Mouse (Mus musculus): ENCODE measurements around the gene Ccdc74a.
"Not testable (repeated sequence)": the region's sequence is repeated elsewhere in the genome, so short reads cannot be mapped to it uniquely, and the experiment has no call there.

Gene Ccdc74a

DNA sequence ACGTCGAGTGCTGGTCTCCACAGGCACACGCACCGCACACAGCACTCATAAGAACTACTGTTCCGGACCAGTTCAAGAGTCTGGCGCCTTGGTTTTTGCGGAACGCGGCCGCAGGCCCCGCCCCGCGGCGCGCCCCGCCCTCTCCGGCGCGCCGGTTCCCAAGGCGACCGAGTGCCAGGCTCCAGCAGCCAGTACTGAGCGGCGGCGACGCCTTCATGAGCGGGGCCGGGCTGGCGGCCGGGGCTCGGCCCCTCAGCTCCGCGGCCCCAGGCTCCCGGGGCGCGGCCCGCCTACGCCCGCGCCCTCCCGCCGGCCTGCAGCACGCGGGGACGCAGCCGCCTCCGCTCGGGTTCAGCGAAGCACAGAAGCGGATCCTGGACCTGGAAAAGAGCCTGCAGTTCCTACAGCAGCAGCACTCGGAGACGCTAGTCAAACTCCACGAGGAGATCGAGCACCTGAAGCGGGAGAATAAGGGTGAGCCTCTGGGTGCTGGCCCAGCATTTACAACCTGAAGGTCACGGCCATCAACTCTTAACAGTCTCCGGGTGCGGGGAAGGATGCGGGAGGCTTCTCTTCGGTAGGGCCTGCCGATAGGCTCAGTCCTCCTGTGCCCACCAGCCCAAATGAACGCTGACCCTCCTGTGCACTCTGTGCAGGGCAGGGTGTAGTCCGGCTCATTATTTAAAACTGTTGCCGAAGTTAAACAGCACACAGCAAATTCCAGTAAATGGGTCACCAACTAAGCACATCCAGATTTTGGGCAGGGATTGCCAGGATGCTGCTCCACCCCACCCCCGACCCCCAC, at the start of gene Ccdc74a:
Gene Ccdc74a, plus strand, starts transcription at position 161 of the 805 bp plus-strand sequence.
- peak; percentile 90 to 93 for DNase-seq

GRCm38 (mm10) chr16:17600944-17601562, 45.2 kb upstream of the Ccdc74a start:
- DNase-seq: no peak

- no peak for DNase-seq
Measured at GRCm38 (mm10) chr16:17604941-17605340, 41.3 kb upstream of the Ccdc74a start.

DNA sequence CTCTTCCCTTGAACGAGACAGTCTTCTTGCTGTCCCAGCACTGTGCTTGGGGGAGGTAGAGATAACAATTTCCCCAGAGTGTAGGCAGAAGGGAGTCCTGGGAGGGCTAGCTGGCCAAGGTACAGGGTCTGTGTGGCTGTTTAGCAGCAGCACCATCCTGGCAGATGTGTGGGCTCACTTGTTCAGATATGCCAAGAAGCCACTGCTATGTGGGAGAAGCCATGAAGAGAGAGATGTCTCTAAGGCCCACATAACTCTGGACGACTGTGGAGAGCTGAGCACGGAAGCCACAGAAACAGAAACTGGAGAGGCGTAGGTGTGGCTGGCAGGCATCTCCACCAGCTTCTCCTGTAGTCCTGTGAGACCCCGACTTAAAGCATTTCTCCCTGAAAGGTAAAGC, 40.6 kb upstream of the Ccdc74a start:
- DNase-seq: no peak

DNA sequence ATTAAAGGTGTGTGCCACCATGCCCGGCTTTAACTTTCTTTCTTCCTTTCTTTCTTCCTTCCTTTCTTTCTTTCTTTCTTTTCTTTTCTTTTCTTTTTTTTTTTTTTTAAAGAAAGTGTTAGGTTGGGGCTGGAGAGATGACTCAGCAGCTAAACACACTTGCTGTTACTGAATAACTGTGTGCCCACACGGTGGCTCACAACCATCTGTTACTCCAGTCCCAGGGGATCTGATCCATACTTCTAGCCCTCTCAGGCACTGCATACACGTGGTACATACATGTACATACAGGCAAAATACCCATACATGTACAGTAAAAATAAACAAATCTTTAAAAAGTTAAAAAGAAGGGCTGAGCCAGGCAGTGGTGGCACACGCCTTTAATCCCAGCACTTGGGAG, 34.9 kb upstream of the Ccdc74a start:
- DNase-seq: no peak

GRCm38 (mm10) chr16:17614740-17615139, 31.5 kb upstream of the Ccdc74a start:
- DNase-seq: not testable (repeated sequence)

DNA sequence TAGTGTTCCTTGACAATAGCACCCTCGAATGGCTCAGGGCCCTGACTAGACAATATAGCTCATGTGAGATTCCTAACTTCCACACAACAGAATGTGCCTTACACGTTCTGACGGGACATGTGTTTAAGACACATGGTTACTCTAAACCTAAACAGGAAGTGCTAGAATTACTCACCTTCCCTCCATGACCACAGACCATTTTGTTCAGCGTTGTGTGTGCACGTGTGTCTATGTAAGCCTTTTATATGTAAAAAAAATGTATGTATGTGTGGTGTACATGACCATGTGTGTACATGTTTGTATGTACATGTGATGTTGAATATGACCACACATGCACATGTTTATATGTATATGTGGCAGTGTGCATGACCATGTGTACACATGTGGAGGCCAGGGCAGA, 30.1 kb upstream of the Ccdc74a start:
- no peak for DNase-seq

- peak; percentile 72 to 83 for DNase-seq
Measured at GRCm38 (mm10) chr16:17617922-17618565, 28.2 kb upstream of the Ccdc74a start.

DNA sequence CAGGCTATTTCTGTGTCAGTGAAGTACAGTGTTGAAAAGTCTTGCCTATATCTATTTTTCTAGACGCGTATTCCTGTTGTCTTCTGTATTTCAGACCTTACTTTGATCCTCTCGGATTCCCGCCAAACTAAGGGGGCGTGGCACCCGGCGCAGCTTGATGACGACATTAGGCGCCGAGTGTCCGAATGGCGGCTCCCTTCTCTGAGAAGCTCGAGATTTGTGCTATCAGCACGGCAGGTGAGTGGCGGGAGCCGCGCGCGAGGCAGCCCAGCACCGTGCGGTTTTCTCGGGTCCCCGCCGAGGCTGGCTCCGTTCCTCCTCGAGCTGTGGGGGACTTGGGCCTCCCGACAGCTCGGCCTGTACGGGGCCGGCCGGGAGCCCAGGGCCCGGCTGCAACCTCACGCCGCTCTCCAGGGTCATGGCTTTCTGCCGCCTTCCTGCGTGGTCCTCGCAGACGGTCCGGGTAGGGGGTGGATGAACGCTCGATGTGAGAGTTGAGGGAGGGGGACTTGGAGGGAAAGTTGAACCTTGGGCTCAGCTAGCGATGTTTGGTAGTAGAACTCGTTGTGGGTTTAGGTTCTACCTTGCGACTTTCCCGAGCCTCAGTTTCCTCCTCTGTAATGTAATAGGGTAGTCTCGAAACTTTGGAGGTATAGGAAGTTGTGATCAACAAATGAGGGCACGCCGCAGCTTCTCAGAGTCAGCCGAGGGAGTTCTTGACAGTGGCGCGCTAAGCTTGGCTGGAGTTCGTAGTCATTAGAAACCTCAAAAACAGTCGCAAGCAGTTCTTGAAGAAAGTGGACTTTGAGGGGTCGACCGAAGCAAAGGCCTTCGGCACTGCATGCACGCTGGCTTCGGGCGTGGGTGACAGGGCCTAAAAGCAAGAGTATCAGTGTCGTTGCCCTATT, 26.8 kb upstream of the Ccdc74a start, which contains the start of gene Smpd4:
Gene Smpd4, plus strand, starts transcription at position 157 of the 908 bp plus-strand sequence.
- DNase-seq: peak; percentile 95

DNA sequence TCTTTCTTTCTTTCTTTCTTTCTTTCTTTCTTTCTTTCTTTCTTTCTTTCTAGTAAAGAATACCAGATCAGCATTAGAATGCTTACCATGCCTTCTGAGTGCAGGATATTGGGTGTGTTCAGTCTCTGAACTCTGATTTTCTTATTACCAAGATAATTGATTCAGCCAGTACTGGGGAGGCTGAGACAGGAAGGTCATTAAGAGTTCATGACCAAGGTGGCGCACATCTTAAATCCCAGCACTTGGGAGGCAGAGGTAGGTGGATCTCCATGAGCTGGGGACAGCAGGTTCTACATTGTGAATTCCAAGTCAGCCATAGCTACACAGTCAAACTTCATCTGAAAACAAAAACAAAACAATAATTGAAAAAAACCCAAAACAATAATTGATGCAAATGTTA, 24.3 kb upstream of the Ccdc74a start:
- DNase-seq: no peak

DNA sequence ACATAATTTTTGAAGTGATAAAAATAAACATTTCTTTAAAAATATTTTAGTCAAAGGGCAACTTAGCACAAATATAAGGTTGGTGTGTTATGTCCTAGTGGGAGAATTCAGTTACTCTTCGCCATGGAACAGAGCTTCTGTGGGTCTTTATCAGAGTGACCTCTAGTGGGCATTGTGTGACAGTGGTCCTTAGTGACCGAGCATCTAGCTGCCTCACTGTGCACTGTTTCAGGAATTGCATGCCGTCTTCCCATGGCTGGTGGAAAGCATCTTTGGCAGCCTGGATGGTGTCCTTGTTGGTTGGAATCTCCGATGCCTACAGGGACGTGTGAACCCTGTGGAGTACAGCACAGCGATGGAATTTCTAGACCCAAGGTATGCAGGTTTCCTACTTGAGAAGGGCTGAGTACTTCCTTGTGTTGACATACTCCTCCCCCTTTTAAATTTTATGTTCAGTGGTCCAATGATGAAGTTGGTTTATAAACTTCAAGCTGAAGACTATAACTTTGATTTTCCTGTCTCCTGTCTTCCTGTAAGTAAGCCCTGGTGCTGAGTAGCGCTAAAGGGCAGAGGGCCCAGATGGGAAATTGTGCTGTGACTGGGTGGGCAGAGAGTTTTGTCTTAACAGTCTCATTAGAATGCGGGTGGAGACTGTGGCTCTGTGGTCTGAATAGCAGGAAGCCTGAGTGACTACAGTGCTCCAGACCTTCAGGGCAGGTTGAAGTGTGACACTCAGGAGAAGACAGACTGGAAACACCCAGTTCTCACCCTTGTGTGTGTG, 20.6 kb upstream of the Ccdc74a start:
- peak; percentile 20 to 44 for DNase-seq

DNA sequence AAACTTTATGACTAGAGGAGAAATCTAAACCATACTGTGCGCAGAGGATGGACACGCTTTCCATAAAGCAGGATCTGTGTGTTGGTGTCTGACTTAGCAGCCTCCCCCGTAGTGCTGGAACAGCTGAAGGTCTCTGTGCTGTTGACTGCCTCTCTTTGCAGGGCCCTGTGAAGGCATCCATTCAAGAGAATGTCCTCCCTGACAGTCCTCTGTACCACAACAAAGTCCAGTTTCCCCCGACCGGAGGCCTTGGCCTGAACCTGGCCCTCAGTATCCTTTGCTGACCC, 20.1 kb upstream of the Ccdc74a start:
- DNase-seq: no peak

GRCm38 (mm10) chr16:17632580-17632979, 13.7 kb upstream of the Ccdc74a start:
- DNase-seq: no peak

DNA sequence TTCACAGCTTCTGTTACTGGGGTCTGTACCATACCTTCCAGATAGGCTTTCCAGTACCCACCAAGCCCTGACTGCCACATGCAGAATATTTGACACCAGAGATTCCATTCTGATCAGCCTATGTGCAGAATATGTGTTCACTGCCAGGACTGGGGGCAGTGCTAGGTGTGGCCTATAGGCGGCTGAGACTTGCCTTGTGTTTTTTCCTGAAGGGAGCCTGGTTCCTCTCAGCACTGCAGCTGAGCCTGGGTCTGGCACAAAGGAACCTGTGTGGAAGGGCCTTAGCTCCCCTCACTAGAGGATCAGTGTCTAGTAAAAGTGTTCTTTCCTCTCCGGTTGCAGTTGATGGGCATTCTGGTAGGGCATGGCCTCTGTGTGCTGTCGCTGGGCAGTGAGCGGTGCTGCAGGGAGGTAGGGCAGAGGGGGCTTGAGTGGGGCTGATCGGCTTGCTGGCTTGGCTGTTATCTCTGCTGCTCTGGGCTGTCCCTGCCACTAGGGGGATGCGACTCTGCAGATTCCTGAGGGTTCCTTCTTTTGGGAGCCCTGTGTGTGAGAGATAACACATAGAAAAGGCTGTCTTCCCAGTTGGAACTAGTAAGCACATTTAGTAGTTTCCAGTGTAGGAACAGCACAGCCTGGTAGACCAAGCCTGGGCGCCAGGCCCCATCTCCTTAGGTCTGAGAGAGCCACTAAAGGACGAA, 12.6 kb upstream of the Ccdc74a start:
- DNase-seq: peak; percentile 31 to 55

GRCm38 (mm10) chr16:17636904-17637303, 9.4 kb upstream of the Ccdc74a start:
- DNase-seq: no peak

DNA sequence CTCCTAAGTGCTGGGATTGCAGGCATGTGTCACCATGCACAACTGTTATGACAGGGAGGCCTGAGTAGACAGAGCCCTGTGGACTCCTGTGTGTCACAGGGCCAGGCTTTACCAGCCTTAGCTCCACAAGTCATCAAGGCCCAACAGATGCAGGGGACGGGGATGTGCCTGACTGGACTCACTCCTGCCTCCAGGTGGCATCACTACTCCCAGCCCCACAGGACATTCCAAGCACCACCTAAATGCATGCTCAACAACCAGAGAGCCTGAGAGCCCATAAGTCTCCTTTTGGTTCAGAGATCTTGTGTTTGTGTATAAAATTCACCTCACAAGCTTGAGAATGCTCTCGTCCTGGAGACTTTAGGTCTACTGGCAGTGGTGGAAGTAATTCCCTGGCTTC, 8.7 kb upstream of the Ccdc74a start:
- peak in 1 of 2 experiments; percentile 21 for DNase-seq

GRCm38 (mm10) chr16:17638036-17638628, 8.1 kb upstream of the Ccdc74a start:
- DNase-seq: peak; percentile 21

- DNase-seq: no peak
Measured at GRCm38 (mm10) chr16:17639081-17639480, 7.2 kb upstream of the Ccdc74a start.

DNA sequence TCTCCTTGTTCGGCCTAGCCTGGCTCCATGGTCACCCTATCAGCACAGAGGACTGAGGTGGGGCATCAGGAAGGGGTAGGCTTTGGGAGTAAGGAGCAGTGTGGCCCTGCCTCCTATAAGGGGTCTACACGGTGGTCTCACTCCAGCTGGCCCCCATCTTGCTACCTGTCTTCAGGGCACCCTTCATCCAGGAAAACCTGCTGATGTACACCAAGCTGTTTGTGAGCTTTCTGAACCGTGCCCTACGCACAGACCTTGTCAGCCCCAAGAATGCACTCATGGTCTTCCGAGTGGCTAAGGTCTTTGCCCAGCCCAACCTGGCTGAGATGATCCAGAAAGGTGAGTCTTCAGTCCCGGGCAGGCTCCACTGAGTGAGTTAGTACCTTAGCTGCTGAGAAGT, 6.3 kb upstream of the Ccdc74a start:
- DNase-seq: no peak

- DNase-seq: peak; percentile 22 to 47
Measured at GRCm38 (mm10) chr16:17640706-17641105, 5.6 kb upstream of the Ccdc74a start.

- peak in 1 of 2 experiments; percentile 44 for DNase-seq
Measured at GRCm38 (mm10) chr16:17641301-17641700, 5.0 kb upstream of the Ccdc74a start.

Measured in cerebellum, postnatal 25 days (tissue).